Mouse (Mus musculus) kidney, embryonic 15.5 days (tissue): ENCODE data around the gene Snrpa. TPM values are rescaled to one million over a fixed set of nuclear protein-coding genes. Genes with fewer than 3 reads are reported as not detected.
A peak's percentile ranks its signal among the peaks of the same experiment; 100 is the strongest.

Source experiments
- microRNA counts: library from miRNA; unstranded; fragments of <30 nt; microRNA quantifications from one replicate; lab custom pipeline; 2016
- microRNA-seq: library from miRNA; unstranded; fragments of <30 nt; microRNA quantifications from one replicate; pipeline ENCODE4, GENCODE M21; 2016
- polyA plus RNA-seq: library from polyadenylated mRNA; unstranded; fragments of >200 nt; fragmentation: Nextera tagmentation; extraction: Ambion mirVana; gene quantifications from 2 replicates; pipeline ENCODE4 v1.2.1, GENCODE M21; 2015

Snrpa gene
- polyA plus RNA-seq, 1 experiment from 2014 or later, result 278 TPM

MicroRNAs within 50 kb of the gene (microRNA counts, 519-probe panel; counts per million panel counts)
- microRNA mmu-miR-1191 (lab: Ali Mortazavi, UCI), result 31.7 counts per million

Small RNA genes lying within 50 kb of the gene (microRNA-seq; reads per million reads assigned to microRNA genes)
- gene Mir1191 (4.1 reads per million, percentile 21 among the genes with 10 or more reads in this experiment), gene Mir3101 (not detected)

Other genes with a start within 250 kb of the Snrpa start
- 0.12 TPM in 1 of 2 replicates, not detected in the other for gene Cyp2a12, start 167.2 kb downstream of the Snrpa start, polyA plus RNA-seq
- gene Cyp2f2, start 76.4 kb downstream of the Snrpa start, polyA plus RNA-seq, result not detected in 2 replicates
- 0.10 TPM in 1 of 2 replicates, not detected in the other for gene Cyp2t4, start 42.6 kb downstream of the Snrpa start, polyA plus RNA-seq
- 65.4 and 74.9 TPM in 2 replicates for gene Egln2, start 29.5 kb downstream of the Snrpa start, polyA plus RNA-seq
- 60.1 and 66.8 TPM in 2 replicates for gene Rab4b, start 17.4 kb downstream of the Snrpa start, polyA plus RNA-seq
- gene Gm21983, start 15.2 kb downstream of the Snrpa start, polyA plus RNA-seq, result 1.3 TPM in 1 of 2 replicates, not detected in the other
- 18.3 and 20.3 TPM in 2 replicates for gene Mia, start 15.1 kb downstream of the Snrpa start, polyA plus RNA-seq
- 3.9 and 4.2 TPM in 2 replicates for gene BC024978, start 490 bp downstream of the Snrpa start, polyA plus RNA-seq
- 4.4 and 5.2 TPM in 2 replicates for gene Itpkc, start 32.4 kb upstream of the Snrpa start, polyA plus RNA-seq
- 20.9 and 23.1 TPM in 2 replicates for gene Coq8b, start 36.8 kb upstream of the Snrpa start, polyA plus RNA-seq
- gene Numbl, start 62.2 kb upstream of the Snrpa start, polyA plus RNA-seq, result 15.3 and 18.5 TPM in 2 replicates
- gene Ltbp4, start 141.4 kb upstream of the Snrpa start, polyA plus RNA-seq, result 31.0 and 41.7 TPM in 2 replicates
- gene Shkbp1, start 159.7 kb upstream of the Snrpa start, polyA plus RNA-seq, result 43.6 and 53.1 TPM in 2 replicates
- 1.9 TPM in 1 of 2 replicates, not detected in the other for gene Gm20479, start 161.1 kb upstream of the Snrpa start, polyA plus RNA-seq